Mouse (Mus musculus): Measurements from ENCODE around the gene Eef1a1. TPM values are rescaled to one million over a fixed set of nuclear protein-coding genes. Genes with fewer than 3 reads are reported as not detected.
A peak's percentile ranks its signal among the peaks of the same experiment; 100 is the strongest.
"Not testable (repeated sequence)": the region's sequence is repeated elsewhere in the genome, so short reads cannot be mapped to it uniquely, and the experiment has no call there.

Eef1a1 gene
- total RNA-seq, 2 experiments from 2014 or later: 3,391 to 3,794 TPM

DNA sequence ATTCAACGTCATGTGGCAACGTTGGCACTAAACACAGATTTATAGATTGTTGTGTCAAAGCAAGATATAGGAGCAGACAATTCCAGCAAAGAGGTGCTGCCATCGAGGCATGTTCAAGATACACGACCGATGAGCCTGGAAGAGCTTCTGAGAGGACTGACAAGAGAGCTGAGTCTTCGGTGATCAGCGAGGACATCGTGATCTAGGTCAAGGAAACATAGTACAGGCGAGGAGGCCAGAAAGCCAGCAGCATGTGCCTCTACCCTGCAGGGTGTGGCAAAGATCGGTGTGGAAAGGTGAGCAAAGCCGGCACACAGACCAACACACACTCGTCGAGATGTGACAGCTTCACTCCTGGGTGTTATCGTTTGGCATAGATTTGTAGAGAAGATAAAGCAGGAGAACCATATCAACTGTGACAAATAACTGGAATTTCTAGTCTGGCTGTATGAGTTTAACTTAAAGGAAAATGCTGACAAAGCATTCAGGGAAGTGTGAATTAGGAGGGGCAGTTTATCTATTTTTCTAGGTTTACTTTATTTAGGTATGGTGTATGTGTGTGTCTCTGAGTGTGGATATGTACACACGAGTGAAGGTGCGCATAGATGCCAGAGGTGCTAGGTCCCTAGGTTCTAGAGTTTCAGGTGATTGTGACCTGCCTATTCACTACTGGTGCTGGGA lies 19.3 kb upstream of the Eef1a1 start:
- no peak for DNase-seq (ENCODE audit: low spot score in 2 of 2)

DNA sequence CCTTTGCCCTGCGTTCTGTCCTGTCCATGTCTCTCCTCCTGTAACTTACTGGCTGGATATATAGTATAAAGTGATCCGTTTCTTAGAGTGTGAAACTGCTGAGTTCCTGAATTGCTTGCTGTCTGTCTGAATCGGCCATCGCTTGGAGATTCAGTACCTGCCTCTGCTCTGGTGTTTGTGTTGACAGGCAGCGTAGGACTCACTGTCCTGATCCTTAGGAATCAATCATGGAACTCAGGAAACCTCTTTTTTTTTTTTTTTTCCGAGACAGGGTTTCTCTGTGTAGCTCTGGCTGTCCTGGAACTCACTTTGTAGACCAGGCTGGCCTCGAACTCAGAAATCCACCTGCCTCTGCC lies 17.7 kb upstream of the Eef1a1 start:
- no peak for DNase-seq (ENCODE audit: low spot score in 2 of 2)

DNA sequence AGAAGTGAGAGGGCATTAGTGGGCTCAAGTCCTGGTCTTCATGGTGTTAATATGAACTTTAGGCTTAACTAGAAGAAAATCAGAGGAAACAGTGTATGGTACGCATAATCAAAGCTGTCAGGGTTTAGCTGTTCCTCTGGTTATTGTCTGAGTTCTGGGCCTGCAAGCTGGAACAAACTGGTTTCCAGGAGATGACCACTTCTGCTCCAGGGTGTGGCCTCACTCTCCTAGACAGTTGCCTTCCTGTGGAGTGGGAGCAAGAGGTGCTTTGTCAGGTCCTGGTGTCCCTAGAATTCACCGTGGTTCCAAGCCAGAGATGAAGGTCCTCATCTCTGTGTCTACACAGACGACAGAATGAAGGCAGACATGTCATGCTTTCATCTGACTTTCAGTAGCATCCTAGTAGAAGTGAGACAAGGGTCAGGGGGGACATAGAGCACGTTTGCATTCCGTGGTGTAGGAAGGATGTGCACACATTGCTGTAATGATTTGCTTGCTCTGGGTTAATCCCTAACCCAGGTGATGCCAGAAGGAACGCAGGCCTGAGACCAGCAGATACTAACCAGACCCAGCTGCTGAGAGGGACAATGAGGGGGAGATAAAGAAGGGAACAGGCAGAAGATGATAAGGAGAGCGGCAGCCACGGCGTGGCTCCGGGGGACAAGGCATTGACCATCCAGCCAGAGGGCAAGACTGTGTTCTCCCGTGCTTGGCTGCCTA lies 17.2 kb upstream of the Eef1a1 start:
- DNase-seq (ENCODE audit: low spot score in 2 of 2): no peak

DNA sequence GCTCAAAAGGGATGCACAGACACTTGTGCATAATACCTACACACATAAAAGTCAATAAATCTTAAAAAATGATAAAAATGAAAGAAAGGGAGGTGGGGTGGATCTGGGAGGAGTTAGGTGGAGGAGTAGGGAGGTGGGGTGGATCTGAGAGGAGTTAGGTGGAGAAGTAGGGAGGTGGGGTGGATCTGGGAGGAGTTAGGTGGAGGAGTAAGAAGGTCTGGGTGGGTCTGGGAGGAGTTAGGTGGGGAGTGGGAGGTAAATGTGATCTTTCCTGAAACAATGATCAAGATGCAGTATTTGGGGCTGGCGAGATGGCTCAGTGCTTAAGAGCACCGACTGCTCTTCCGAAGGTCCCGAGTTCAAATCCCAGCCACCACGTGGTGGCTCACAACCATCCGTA lies 16.3 kb upstream of the Eef1a1 start:
- no peak for DNase-seq (ENCODE audit: low spot score in 2 of 2)

DNA sequence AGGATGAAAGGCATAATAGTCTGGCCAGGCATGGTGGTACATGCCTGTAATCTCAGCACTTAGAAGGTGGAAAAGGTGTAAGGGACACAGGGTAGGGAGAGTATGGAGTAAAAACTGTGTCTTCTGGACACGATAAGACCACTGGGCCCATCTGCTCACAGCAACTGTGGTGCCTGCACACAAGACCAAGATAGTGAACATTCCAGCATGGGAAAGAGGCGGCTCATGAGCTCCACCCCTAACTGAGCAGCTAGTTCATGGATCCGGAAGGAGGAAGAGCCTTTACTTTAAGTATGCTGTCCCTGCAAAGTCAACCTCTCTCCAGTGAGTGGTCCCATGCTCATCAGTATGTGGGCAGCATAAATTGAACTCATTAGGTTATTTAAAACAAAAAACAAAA lies 15.7 kb upstream of the Eef1a1 start:
- no peak for DNase-seq (ENCODE audit: low spot score in 2 of 2)

DNA sequence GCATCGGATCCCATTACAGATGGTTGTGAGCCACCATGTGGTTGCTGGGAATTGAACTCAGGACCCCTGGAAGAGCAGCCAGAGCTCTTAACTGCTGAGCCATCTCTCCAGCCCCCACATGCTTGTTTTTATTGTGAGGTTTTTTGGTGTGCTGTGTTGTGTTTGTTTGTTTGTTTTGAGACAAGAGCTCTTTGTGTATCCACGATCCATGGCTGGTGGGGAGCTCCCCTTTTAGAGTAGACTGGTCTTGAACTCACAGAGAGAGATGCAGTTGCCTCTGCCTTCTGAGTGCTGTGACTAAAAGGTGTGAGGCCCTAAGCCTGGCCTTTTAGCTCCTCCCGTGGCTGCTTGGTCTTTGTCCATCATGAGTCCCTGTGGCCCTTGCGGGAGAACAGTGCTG lies 15.2 kb upstream of the Eef1a1 start:
- no peak for DNase-seq (ENCODE audit: low spot score in 2 of 2)

DNA sequence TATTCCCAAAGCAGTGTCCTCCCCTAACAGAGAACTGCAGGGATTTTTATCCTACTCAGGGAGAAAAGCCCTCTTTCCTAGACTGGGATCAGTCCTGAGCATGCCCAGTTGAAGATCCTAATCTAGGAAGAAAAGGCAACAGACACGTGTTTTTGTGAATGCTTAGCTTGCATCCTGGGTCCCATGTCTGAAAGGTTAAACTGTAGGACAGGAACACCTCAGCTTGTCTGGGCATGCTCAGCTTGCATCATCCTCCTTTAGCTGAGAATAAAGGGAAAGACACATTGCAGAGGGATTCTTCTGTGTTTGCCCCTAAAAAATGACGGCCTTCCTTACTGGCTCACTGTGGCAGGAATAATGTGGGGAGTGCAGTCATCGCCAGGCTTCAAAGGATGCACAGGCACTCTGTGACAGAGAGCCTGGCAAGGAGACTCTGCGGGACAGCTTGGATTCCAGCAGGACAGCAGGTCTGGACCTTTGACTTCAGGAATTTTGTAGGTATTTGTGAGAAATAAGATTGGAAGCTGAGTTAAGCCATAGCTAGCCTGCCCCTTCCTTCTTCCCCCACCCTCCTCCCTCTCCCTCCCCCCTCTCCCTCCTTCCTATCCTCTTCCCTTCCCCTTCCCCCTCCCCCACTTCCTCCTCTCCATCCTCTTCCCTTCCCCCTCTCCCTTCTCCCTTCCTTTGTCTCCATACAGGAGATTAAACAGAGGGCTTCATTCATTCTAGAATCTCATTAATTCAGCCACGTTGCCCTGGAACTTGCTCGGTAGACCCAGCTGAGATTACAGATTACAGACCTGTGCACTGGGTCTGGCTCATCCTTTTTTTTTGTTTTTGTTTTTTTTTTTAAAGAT lies 14.5 kb upstream of the Eef1a1 start:
- no peak for DNase-seq (ENCODE audit: low spot score in 2 of 2)

DNA sequence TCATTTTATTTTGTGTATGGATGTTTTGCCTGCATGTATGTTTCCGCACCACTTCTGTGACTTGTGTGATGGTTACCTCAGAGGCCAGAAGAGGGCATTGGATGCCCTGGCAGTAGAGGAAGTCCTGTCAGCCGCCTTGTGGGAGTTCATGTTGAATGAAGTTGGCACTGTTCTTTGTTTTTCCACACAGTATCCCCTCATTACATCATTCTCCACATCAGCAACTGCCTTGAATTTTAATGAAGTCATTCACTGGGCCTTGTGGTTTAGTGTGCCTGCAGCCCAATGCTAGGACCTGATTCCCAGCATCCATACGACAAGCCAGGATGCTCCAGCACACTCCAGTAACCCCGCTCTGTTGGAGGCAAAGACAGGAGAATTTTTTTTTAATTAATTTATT lies 12.3 kb upstream of the Eef1a1 start:
- DNase-seq (ENCODE audit: low spot score in 2 of 2): no peak

DNA sequence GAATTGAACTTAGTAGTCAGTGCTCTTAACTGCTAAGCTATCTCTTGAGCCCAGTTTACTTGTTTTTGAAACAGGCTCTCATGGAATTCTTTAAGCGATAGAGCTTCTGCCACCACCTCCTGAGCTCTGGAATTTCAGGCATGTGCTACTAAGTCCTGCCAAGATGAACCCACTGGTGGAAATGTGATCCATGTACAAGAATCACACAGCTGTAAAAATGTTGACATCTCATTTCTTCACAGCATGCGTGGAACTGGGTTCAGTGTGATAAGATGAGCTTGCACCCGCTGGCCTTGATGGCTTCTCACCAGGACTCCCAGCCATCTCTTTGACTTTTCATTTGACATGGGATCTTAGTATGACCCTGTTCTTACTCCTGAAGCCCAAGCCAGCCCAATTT lies 11.4 kb upstream of the Eef1a1 start:
- DNase-seq (ENCODE audit: low spot score in 2 of 2): no peak

DNA sequence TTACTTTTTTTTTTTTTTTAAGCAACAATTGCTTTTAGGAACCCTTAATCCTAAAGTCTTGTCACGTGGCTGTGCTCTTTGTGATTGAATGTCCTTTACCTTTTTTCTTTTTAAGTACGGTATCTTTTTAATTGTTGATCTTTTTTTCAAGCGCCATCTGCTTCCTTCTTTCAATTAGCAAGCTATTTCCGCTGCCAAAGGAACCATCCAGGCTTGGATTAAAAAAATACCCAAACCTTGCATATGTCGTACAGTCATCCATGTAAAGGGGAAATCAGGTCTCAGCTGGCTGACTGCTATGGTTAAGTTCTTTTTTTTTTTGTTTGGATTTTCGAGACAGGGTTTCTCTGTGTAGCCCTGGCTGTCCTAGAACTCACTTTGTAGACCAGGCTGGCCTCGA lies 4.2 kb upstream of the Eef1a1 start:
- DNase-seq (ENCODE audit: low spot score in 2 of 2): no peak

DNA sequence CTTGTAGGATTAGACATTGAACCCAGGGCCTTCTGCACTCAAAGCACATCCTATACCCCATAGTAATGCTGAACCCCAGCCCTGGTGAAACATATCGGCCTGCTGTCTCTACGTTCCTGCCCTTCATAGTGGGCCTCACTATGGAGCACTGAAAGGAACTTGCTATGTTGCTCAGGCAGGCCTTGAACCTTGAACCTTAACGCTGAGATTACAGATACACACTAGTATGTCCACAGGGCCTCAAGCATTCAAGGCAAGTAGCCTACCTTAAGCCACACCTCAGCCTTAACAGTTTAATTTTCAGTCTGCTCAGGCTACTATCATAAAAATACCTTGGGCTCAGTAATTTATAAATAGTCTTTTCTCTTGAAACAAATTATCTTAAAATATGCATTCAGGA lies 3.3 kb upstream of the Eef1a1 start:
- no peak for DNase-seq (ENCODE audit: low spot score in 2 of 2)

DNA sequence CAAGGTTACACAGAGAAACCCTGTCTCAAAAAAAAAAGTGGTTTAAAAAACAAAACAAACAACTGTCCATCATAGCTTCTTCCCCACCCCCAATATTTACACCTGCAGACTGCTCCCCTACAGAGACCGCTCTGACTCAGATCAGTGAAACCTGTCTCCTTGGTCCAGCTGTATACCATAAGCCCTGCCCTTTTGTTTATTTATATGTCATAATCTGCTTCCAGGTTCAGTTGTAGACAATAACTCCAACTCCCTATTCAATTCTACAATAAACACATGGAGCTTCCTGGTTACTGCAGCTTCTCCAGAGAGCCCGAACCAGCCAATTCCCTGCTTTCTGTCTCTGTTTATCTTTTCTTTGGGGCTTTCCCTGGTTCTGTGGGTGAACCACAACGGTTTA lies 2.2 kb upstream of the Eef1a1 start:
- DNase-seq (ENCODE audit: low spot score in 2 of 2): no peak

DNA sequence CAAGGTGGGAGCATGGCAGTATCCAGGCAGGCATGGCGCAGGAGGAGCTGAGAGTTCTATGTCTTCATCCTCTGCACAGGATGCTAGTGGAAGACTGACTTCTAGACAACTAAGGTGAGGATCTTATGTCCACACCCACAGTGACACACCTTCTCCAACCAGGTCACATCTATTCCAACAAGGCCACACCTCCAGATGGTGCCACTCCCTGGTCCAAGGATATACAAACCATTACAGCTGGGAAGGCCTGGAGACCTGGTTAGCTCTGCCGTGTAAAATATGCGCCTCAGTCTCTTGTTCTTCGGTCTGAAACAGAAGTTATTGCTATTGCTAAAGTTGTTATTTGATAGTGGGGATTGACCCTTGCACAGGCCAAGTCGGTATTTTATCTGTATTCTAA lies 930 bp downstream of the Eef1a1 start:
- DNase-seq (ENCODE audit: low spot score in 2 of 2): not testable (repeated sequence)

DNA sequence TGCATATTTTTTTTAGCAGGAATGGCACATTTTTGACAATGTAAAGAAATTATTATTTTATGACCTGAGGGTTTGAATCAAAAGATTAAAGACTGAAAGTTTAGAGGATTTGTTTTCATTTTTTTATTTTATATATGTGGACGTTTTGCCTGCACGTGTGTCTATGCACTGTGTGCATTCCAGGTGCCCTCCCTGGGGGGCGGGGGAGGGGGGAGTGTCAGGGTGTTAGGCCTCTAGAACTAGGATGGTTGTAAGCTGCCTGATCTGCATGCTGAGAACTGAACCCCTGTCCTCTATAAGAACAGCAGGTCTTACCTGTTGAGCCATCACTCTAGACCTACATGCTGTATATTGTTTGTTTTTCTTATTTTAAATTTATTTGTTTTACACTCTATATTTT lies 4.3 kb downstream of the Eef1a1 start:
- DNase-seq (ENCODE audit: low spot score in 2 of 2): no peak

DNA sequence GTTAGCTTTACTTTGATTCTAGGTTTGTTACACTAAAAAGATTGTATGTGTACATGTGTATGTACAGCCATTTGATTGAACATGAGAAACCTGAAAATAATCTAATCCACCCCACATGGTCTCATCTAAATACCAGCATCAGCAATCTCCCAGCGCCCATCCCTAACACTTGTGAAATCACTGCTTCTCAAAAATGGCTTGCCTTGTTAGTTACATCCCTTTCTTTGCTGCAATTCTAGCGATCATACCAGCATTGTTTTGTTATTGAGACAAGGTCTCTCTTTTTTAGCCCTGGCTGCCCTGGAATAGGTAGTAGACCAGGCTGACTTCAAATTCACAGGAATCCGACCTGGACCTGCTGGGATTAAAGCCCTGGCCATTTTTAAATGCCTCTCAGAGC lies 6.6 kb downstream of the Eef1a1 start:
- peak in 1 of 2 experiments; percentile 42 for DNase-seq (ENCODE audit: low spot score in 2 of 2)

DNA sequence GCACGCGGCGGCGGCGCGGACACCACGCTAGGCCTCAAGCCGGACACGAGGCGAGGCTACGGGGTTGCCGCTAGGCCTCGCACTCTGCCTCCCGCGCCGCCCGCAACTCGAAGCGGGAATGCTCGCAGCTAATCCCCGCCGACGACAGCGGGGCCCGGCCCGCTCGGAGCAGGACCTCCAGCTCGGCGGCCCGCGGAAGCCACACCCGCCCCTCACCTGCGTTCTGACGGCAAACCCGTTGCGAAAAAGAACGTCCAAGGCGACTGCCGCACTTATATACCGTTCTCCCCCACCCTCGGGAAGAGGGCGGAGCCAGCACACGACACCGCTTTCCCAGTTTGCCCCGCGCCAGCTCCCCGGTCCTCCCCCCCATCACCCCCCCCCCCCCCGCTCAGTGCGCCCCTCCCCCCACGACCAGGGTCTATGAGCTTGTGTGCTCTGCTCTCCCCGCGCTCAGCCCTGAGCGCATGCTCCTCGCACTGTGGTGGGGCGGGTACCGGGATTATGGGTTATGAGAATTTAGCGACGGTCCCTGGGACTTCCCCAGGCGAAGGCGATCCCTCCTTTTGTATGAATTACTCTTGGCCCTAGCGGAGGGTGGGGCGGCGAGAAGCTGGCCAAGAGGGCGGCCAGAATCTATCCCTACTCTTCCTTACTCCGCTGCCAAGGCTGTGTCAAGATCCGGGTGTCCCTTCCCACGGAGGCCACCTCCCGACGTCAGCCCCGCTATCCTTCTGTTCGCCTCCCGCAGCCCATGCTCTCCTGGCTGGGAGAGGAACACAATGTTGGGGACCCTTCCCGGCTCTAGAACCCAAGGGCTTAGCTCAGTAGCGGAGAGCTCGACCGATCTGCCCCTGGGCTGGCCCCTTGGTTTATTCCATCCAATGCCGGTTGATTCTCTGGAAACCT lies 7.3 kb downstream of the Eef1a1 start:
- DNase-seq (ENCODE audit: low spot score in 2 of 2): peak; percentile 94 to 97

DNA sequence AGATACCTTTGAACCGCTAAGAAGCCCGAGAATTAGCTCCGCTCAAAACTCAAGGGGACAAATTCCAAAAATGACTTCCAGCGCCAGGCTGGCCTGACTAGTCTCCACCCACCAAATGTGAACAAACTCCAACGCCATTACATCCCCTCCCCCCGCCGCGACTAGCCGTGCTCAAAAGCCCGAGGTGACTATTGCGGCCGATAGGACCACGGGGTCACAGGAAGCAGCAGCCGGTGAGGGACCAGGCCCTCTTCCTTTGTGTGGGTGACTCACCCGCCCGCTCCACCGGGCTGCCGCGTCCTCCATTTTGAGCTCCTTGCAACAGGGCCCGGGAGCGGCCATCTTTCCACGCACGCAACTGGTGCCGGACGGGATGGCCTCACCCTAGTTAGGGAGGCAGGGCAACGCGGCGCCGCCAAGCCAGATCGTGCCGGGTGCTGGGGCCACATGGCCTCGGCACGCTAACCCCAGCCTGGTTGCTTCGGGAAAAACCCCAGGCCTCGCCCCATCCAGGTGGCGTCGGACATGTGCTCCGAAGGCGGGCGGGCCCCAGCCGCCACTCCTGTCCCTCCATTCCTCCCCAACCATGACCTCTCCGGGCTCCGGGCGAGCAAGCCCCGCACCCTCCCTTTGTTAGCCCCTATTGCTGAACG lies 8.1 kb downstream of the Eef1a1 start:
- peak; percentile 68 to 73 for DNase-seq (ENCODE audit: low spot score in 2 of 2)

DNA sequence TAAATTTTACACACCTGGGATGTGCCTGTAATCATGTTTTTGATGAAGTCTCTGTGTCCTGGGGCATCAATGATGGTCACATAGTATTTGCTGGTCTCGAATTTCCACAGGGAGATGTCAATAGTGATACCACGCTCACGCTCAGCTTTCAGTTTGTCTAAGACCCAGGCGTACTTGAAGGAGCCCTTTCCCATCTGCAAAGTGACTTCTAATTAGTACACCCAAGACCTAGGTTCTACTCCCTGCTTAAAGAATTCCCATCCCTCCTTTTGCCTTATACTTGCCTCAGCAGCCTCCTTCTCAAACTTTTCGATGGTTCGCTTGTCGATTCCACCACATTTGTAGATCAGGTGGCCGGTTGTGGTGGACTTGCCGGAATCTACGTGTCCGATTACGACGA lies 8.7 kb downstream of the Eef1a1 start:
- not testable (repeated sequence) for DNase-seq (ENCODE audit: low spot score in 2 of 2)

DNA sequence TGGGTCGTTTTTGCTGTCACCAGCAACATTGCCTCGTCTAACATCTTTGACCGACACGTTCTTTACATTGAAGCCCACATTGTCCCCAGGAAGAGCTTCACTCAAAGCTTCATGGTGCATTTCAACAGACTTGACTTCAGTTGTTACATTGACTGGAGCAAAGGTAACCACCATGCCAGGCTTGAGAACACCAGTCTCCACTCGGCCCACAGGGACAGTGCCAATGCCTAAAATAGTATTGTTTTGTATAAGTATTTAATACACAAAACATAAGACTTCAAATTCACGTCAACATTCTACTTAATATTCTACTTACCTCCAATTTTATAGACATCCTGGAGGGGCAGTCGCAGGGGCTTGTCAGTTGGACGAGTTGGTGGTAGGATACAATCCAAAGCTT lies 9.6 kb downstream of the Eef1a1 start:
- DNase-seq (ENCODE audit: low spot score in 2 of 2): not testable (repeated sequence)

DNA sequence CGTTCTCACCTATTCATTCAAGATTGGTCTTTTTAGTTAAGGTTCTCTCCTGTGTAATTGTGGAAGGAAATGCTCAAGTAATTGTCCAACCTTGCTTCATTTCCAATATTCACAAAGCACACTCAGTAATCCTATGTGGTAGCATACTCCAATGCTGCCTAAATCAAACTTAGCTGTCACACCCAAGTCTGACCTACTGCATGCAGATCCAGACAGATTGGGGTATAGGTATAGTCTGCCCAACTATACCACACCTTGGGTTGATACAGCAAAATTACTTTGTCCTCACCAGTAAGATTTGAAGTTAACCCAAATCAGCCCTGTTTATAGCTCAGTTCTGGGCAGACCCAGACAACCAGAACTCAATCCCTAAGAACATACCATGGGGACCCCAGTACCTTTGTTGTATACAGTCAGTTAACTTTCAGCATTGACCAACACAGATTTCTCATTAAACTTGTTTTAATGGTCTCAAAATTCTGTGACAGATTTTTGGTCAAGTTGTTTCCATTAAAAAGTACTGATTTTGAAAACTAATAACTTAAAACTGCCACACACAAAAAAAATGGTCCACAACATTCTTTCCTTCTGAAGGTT lies 10.8 kb downstream of the Eef1a1 start:
- not testable (repeated sequence) for DNase-seq (ENCODE audit: low spot score in 2 of 2)
